Mouse (Mus musculus) testis, adult 2 months (tissue): ENCODE results near the gene Bola3.

ENCODE experiments used
- CTCF ChIP-seq: fragments of 200-500 bp; IDR thresholded peaks from 2 replicates; pipeline ENCODE4 v1.5.1; 2012; ENCODE audit warnings: low read depth, mild to moderate bottlenecking, inconsistent platforms, low read length, moderate library complexity; ENCODE audit not compliant: control insufficient read depth, insufficient read depth, insufficient replicate concordance
- POLR2A ChIP-seq: fragments of 200-500 bp; IDR thresholded peaks from 2 replicates; pipeline ENCODE4 v1.6.1; 2012; ENCODE audit warnings: low read depth, mild to moderate bottlenecking, inconsistent platforms, low read length, moderate library complexity; ENCODE audit not compliant: control insufficient read depth

GRCm38 (mm10) chr6:83309017-83309416, 39.9 kb upstream of the Bola3 start:
- TF ChIP-seq CTCF (no peak), POLR2A (no peak)
